In the genomic region with DNA sequence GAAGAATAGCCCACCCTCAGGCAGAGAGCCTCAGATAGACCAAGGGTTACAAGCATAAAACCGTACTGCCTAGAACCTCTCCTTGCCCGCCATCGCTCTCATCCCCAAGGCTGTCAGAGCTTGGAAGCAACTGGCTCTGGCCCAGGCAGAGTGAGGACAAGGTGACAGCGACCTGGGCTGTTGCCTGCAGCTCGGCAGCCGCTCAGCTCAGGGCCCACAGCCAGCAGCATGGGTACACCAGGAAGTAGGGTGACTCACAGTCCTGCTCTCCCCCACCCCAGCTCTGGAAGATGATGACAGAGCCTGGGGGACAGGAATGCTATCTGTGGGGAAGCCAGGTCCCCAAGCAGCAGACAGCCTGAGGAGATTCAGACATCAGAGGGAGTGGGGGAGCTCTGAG, we compare ENCODE assay signal across 9 mouse cellular contexts. TPM values are rescaled to one million over a fixed set of nuclear protein-coding genes. Genes with fewer than 3 reads are reported as not detected.
DNase-seq lines count a peak whose midpoint lies in the region; ATAC-seq lines count a peak whose summit lies in the region.
"Had no signal": no experiment of that assay in that cellular context is flagged by ENCODE, and none has a peak within 500 bp of the region (broad histone marks: within the 10 kb centered on the region; RNA-seq: fewer than 3 reads in every experiment).

No protein-coding gene starts in this region.

- H3K9ac ChIP-seq in hindbrain, embryonic 16.5 days (ENCODE audit: low read depth, low read length): no peak overlapping the region
- no peak overlapping the region for H3K9ac ChIP-seq in hindbrain, embryonic 13.5 days
- no peak overlapping the region for H3K9ac ChIP-seq in kidney, embryonic 16.5 days (replicated peaks; ENCODE audit: low read length)
- H3K9ac ChIP-seq: embryonic facial prominence, embryonic 12.5 days had no signal

- H3K4me2 ChIP-seq in hindbrain, embryonic 16.5 days (ENCODE audit: low read length): no peak overlapping the region
- H3K4me2 ChIP-seq in hindbrain, embryonic 13.5 days: no peak overlapping the region
- H3K4me2 ChIP-seq in kidney, embryonic 16.5 days (replicated peaks; ENCODE audit: low read depth, low read length): no peak overlapping the region
- H3K4me2 ChIP-seq: embryonic facial prominence, embryonic 12.5 days had no signal

- DNase-seq in adrenal gland, adult 2 months: peak; percentile 90
- peak; percentile 10 to 47 for DNase-seq in gastrocnemius, adult 8-10 months (ENCODE audit: low spot score in 2 of 2)
- DNase-seq in skeletal muscle tissue, adult 2 months (ENCODE audit: low read depth, low spot score): peak; percentile 7
- no peak for DNase-seq in spleen, postnatal 10 days (ENCODE audit: low spot score in 2 of 2)
- no peak for DNase-seq in urinary bladder, adult 2 months (ENCODE audit: low spot score)

- no peaks in the 10 kb centered on the region for H3K27me3 ChIP-seq in hindbrain, embryonic 16.5 days (replicated peaks; ENCODE audit: control insufficient read depth, insufficient read depth, low read length)
- H3K27me3 ChIP-seq in hindbrain, embryonic 13.5 days: peaks cover 29% of the 10 kb centered on the region
- peaks cover 22% of the 10 kb centered on the region for H3K27me3 ChIP-seq in kidney, embryonic 16.5 days (ENCODE audit: insufficient read depth, low read length)

- no peak overlapping the region for H3K27ac ChIP-seq in hindbrain, embryonic 16.5 days (ENCODE audit: low read depth, low read length)
- no peak overlapping the region for H3K27ac ChIP-seq in hindbrain, embryonic 13.5 days
- H3K27ac ChIP-seq in kidney, embryonic 16.5 days (ENCODE audit: low read length): no peak overlapping the region
- H3K27ac ChIP-seq: embryonic facial prominence, embryonic 12.5 days had no signal

- peaks cover 8% of the 10 kb centered on the region for H3K4me1 ChIP-seq in hindbrain, embryonic 16.5 days (ENCODE audit: control insufficient read depth, insufficient read depth, low read depth, low read length)
- H3K4me1 ChIP-seq in hindbrain, embryonic 13.5 days (replicated peaks): peaks cover 60% of the 10 kb centered on the region
- peaks cover 13% of the 10 kb centered on the region; the same call in 1 of the 2 replicates for H3K4me1 ChIP-seq in kidney, embryonic 16.5 days (ENCODE audit: insufficient read depth, low read length)

- H3K9me3 ChIP-seq in hindbrain, embryonic 16.5 days (ENCODE audit: control insufficient read depth, low read length): no peaks in the 10 kb centered on the region
- no peaks in the 10 kb centered on the region for H3K9me3 ChIP-seq in hindbrain, embryonic 13.5 days
- H3K9me3 ChIP-seq in kidney, embryonic 16.5 days (ENCODE audit: low read length): no peaks in the 10 kb centered on the region
- H3K9me3 ChIP-seq: embryonic facial prominence, embryonic 12.5 days had no signal

- no peak overlapping the region for H3K4me3 ChIP-seq in hindbrain, embryonic 16.5 days (ENCODE audit: low read length)
- H3K4me3 ChIP-seq in hindbrain, embryonic 13.5 days: no peak overlapping the region
- H3K4me3 ChIP-seq in kidney, embryonic 16.5 days (ENCODE audit: low read length): no peak overlapping the region
- H3K4me3 ChIP-seq: embryonic facial prominence, embryonic 12.5 days had no signal

- H3K36me3 ChIP-seq in hindbrain, embryonic 16.5 days (ENCODE audit: control insufficient read depth, insufficient read depth, low read length): no peaks in the 10 kb centered on the region
- no peaks in the 10 kb centered on the region for H3K36me3 ChIP-seq in hindbrain, embryonic 13.5 days
- H3K36me3 ChIP-seq in kidney, embryonic 16.5 days (ENCODE audit: insufficient read depth, low read length): no peaks in the 10 kb centered on the region
- H3K36me3 ChIP-seq: embryonic facial prominence, embryonic 12.5 days had no signal

- peak; percentile 35; the same call in 1 of the 2 replicates for ATAC-seq in hindbrain, embryonic 16.5 days
- no peak for ATAC-seq in hindbrain, embryonic 13.5 days (ENCODE audit: low FRiP score)
- peak; percentile 63; the same call in 1 of the 2 replicates for ATAC-seq in kidney, embryonic 16.5 days (ENCODE audit: low FRiP score, low TSS enrichment)

- 72% methylated on average over 6 of the region's 6 CpGs for WGBS in hindbrain, embryonic 16.5 days
- 82% methylated on average over 6 of the region's 6 CpGs for WGBS in hindbrain, embryonic 13.5 days
- WGBS in kidney, embryonic 16.5 days: 73% methylated on average over 6 of the region's 6 CpGs

RNA-seq across cellular contexts. Expression of a gene that starts 6.2 kb away (rescaled TPM):
- 9.2 and 12.2 TPM in 2 replicates for polyA plus RNA-seq in hindbrain, embryonic 16.5 days (2015; fragmentation: Nextera tagmentation; extraction: Ambion mirVana)
- 18.0 and 18.3 TPM in 2 replicates for polyA plus RNA-seq in hindbrain, embryonic 13.5 days (2015; fragmentation: Nextera tagmentation; extraction: Ambion mirVana)
- 10 to 100 TPM; 10.6 to 11.4 TPM for total RNA-seq in adrenal gland, adult 2 months (2021)
- polyA plus RNA-seq in adrenal gland, adult 2 months (2012; rRNA removed): 21.3 and 26.9 TPM in 2 replicates
- 1 to 10 TPM in 1 of 4 experiments, under 1 TPM in 3; 0.29 to 1.6 (median 0.55) TPM for total RNA-seq in gastrocnemius, adult 8-10 months (2022)
- 15.4 and 16.5 TPM in 2 replicates for polyA plus RNA-seq in kidney, embryonic 16.5 days (2015; fragmentation: Nextera tagmentation; extraction: Ambion mirVana)
- polyA plus RNA-seq in urinary bladder, adult 2 months (2012; rRNA removed): 3.1 and 3.5 TPM in 2 replicates

Comparison
In these comparisons a context has a peak if more than half of its experiments do, and no peak if none do; other contexts are left out.
1. DNase-seq: peak in adrenal gland, adult 2 months (single experiment), gastrocnemius, adult 8-10 months (2 of 2) and skeletal muscle tissue, adult 2 months (single experiment); none in spleen, postnatal 10 days (0 of 2) and urinary bladder, adult 2 months (single experiment).